Mouse (Mus musculus) skeletal muscle tissue, adult 2 months (tissue): ENCODE results near the gene Grap2.

Experiments
- DNase-seq: peaks from one replicate; pipeline ENCODE4 v3.0.0-alpha.2; 2012; ENCODE audit warnings: low read depth, low spot score

The Grap2 gene

GRCm38 (mm10) chr15:80572291-80572690 is at the start of gene Grap2:
TSS of gene Grap2 (plus strand) at chr15:80572594.
- DNase-seq = no peak

GRCm38 (mm10) chr15:80529955-80530869 is 42.2 kb upstream of the Grap2 start:
- no peak for DNase-seq

GRCm38 (mm10) chr15:80531026-80531425 is 41.4 kb upstream of the Grap2 start:
- no peak for DNase-seq

- no peak for DNase-seq
These were observed 39.9 kb upstream of the Grap2 start for GRCm38 (mm10) chr15:80532281-80533072.

- DNase-seq = no peak
These were observed 39.1 kb upstream of the Grap2 start for GRCm38 (mm10) chr15:80533274-80533673.

- DNase-seq = no peak
These were observed 36.3 kb upstream of the Grap2 start for GRCm38 (mm10) chr15:80536051-80536450.

GRCm38 (mm10) chr15:80538075-80538474 is 34.3 kb upstream of the Grap2 start:
- no peak for DNase-seq

GRCm38 (mm10) chr15:80538671-80539340 is 33.6 kb upstream of the Grap2 start:
- DNase-seq = no peak

GRCm38 (mm10) chr15:80544115-80544514 is 28.3 kb upstream of the Grap2 start:
- DNase-seq = no peak

- DNase-seq = no peak
These were observed 27.0 kb upstream of the Grap2 start for GRCm38 (mm10) chr15:80545430-80545829.

- DNase-seq = no peak
These were observed 17.3 kb upstream of the Grap2 start for GRCm38 (mm10) chr15:80554860-80555822.

- DNase-seq = no peak
These were observed 16.4 kb upstream of the Grap2 start for GRCm38 (mm10) chr15:80556021-80556420.

- DNase-seq = no peak
These were observed 14.6 kb upstream of the Grap2 start for GRCm38 (mm10) chr15:80557745-80558144.

GRCm38 (mm10) chr15:80559534-80559933 is 12.9 kb upstream of the Grap2 start:
- DNase-seq = no peak

- DNase-seq = no peak
These were observed 12.4 kb upstream of the Grap2 start for GRCm38 (mm10) chr15:80559978-80560377.

- DNase-seq = no peak
These were observed 11.5 kb upstream of the Grap2 start for GRCm38 (mm10) chr15:80560646-80561580.

- DNase-seq = no peak
These were observed 9.9 kb upstream of the Grap2 start for GRCm38 (mm10) chr15:80562446-80562845.

GRCm38 (mm10) chr15:80563634-80564208 is 8.7 kb upstream of the Grap2 start:
- no peak for DNase-seq

GRCm38 (mm10) chr15:80565106-80565665 is 7.2 kb upstream of the Grap2 start, which contains the start of gene Enthd1:
TSS of gene Enthd1 (minus strand) at chr15:80565156.
- no peak for DNase-seq
